Mouse (Mus musculus): Measurements from ENCODE around the gene Asb2.

The Asb2 gene

GRCm38 (mm10) chr12:103314640-103315361, 41.0 kb downstream of the Asb2 start:
- DNase-seq: no peak

DNA sequence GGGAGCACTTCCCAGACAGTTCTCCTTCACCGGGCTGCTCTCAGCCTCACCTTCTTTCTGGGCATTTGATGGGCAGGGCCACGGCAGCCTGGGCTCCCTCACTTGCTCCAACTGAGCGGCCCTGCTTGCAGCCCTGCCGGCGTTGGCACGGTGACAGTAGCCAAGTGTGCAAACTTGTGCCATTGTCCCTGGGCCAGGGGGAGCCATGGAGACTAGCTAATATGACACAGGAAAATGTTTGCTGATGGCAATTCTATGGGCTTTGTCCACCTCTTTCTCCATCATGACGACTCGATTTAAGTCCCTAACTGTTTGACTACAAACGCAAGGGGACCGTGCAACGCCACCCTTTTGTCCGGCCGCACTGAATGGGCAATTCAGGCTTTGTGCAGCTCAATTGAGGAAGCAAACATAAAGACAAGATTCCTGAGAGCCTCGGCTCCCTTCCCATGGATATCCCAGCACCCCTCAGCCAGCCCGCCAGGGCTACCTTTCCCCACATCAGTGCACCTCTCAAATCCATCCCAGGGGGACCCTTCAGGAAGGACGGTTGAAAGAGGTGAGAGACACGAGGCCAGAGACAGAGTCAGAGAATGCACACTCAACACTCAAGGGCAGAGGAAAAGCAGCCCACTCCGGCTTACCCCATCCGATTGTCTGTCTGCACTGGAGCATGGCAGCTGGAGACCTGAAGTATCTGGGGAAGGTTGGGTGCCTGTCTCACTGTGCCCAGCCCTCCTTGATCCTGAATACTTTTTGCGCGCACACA, 41.7 kb downstream of the Asb2 start:
- DNase-seq: no peak

DNA sequence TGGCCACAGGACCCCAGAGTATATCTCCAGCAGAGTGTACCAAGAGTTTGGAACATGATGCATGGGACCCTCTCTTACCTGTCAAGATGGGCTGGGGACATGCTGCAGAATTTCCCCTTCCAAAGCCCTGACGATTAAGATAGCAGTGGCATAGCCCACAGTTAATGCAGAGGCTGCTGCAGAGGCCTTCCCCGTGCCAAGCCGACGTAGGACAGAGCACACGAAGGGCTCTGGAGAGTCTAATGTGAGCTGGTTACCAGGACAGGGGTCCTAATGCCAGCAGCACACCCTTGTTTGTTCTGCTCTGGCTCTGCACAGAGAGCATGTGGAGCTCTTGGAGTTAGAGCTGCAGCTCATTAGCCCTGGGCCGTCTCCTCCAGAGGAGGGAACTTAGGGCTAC, 42.5 kb downstream of the Asb2 start:
- no peak for DNase-seq

DNA sequence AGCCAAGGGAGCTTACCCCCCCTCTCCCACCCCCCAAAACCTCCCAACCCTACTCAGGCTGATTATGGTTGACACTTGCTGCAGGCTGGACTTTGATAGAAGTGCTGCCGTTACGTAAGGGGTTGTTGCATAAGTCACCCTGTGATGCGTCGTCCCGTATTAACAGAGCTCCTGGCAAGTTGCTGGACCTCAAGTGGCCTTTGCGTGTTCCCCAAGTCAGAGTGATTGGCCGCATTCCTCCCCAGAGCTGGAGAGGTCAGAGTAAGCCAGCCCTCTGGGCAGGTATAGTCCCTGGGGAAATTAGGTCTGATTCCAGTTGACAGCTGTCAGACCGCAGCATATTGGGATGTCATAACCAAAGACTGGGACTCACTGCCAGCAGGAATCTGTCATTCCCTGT, 43.9 kb downstream of the Asb2 start:
- no peak for DNase-seq

GRCm38 (mm10) chr12:103310744-103311267, 45.0 kb downstream of the Asb2 start, which contains the start of gene Fam181a:
TSS of gene Fam181a (plus strand) at chr12:103310975.
- no peak for DNase-seq

DNA sequence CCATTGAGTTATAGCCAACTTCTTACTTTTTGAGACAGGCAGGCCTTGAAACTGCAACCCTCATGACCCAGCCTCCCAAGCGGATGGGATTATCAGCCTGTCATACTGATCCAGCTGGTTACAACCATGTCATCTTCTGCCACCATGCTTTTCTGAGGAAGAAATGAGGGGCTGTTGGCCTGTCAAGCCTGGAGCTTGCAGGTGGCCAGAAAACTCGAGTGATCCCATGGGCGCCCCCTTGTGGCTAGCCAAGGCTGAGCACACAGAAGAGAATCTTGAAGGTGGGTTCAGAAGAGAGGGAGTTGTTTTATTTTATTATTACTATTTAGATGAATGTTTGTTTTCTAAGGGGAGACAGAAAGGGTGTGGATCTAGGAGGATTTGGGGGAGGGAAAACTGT, 49.1 kb downstream of the Asb2 start:
- DNase-seq: peak; percentile 34

DNA sequence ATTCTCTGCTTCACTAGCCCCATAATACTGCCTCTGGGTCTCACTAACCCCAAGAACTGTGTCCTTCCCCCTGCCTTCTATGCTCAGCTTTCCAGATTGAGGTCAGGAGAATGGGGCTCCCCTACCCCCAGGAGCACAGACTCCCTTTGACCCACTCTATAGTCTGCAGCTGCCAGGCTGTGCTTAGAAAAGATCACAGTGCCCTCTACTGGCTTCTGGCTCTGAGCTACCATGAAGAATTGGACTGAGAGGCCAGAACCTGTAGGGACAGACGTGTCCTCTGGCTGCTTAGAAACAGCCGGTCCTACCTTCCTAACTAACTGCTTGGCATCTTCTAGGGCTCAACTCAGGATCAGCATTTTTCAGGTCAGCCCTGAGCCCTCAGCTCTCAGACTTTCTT, 49.6 kb downstream of the Asb2 start:
- no peak for DNase-seq

- DNase-seq: no peak
Observed at GRCm38 (mm10) chr12:103302960-103303359, 52.8 kb downstream of the Asb2 start.

DNA sequence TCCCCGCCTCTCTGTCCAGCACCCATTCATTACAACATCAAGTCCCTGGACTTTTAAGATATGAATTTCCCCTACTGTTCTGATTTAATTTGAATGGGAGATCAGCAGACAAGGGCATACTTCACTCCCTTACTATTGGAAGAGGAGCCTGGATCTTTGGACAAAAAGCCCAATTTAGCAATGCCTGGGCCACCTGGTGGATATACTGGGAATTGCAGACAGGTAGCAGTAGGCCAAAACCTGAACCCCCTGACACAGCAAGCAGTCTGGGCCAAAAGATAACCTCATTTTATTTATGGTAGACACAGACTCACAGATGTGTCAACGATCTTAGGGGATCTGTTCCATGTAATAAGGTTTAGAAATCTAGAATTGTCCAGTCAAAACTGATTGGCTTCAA, 54.2 kb downstream of the Asb2 start:
- peak; percentile 44 for DNase-seq

DNA sequence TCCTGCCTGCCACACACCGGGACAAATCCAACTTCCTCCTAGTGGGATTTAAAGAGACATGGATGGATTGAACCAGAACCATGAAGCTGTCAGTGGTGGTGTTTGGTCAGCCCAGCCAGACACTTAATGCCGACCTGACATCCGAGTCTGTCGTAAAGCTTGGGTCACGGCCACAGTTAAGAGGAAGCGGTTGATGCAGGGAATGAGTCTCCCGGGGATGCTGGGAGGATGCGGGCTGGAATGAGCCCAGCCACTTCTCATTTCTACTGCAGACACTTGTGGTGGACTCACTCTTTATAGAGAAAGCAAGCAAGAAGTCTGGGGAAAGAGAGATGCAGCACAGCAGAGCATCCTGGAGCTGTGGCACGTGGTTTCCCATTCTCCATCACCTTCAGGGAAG, 55.3 kb downstream of the Asb2 start:
- DNase-seq: no peak

DNA sequence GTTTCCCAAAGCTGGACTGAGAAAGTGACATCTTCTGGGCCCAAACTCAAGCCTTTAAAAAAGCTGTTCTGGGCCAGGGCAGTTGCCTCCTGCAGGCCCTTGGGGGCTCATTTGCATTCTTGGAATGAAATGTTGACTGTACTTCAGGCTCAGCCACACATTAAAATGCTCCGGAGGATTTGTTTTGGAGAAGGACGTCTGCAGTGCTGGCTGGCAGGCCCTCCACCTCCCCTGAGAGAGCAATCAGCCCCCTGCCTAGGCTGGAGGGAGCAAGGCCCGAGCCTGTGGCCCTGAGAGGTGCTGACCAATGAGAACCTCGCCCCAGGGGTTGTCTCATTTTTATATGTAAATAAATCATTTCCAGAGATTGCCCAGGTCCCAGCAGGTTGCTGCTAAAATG, 59.5 kb downstream of the Asb2 start:
- no peak for DNase-seq

DNA sequence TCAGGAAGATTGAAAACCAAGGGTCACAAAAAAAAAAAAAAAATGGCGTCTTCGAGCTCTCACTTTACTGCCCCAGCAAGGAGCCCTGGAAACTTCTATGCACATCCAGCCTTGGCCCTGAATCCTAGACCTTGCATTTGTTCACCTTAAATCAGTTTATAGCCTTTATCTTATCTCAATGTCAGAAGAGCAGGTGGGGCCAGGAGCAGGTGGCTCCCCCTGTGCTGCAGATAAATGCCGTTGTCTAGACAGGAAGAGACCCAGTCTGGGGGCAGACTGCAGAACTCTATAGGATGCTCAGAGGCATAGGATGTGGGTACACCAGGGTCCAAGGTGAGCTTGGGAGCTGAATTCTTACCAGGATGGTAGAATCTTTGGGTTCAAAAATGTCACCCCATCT, 63.4 kb downstream of the Asb2 start:
- no peak for DNase-seq

DNA sequence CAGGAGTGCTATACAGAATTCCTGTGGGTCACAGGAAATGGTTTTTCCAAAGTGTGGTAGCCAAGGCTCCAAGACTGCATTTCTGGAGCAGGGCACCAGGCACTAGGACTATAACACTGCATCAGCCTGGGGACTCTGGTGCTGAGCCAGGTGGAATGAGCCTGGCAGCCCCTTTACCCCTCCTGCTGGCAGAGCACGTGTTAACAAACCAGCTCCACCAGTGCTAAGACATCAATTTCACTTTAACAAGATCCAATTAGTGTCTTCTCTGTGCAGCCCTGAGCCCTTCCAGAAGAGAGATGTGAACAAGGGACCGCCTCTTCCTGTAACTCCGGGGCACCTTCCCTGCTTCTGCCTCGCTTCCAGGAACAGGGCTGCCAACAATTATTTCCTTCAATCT, 68.5 kb downstream of the Asb2 start:
- no peak for DNase-seq

- no peak for DNase-seq
Observed at GRCm38 (mm10) chr12:103283411-103283810, 72.4 kb downstream of the Asb2 start.

GRCm38 (mm10) chr12:103282936-103283335, 72.9 kb downstream of the Asb2 start:
- no peak for DNase-seq

- DNase-seq: no peak
Observed at GRCm38 (mm10) chr12:103281912-103282311, 73.9 kb downstream of the Asb2 start.

DNA sequence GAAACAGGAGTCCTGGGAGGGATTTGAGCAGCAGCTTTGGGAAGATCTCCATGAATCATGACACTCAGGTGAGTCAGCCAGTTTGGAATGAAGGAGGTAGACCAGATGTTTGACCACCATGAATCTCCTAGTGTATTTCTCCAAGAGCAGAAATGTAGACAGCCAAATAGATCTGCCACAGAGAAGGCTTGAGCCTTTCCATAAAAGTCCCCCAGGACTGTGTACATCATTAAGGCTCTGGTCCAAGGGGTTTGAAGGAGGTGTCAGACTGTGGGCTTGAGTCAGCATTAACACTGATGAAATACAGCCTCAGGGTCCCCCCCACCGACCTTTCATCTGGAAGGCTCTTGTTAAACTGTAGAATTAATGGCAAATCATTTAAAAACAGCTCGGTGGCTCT, 74.3 kb downstream of the Asb2 start:
- DNase-seq: no peak

DNA sequence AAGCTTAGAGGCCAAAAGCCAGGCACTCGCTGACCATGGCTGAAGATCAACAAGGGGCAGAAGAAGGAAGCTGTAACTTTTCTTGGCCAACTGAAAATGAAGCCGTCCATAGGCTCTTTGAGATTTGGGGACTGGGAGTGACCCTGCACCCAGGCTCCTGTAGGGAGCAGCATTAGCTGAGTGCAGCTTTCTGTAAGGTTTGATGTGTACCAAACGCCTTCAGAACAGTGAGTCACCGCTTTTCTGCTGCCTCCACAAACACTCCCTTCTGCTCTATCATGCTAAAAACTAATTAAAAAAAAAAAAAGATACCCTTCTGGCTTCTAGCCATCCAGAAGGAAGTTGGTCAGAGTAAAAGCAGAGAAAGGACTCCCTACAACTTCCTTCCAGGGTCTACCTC, 79.4 kb downstream of the Asb2 start:
- peak; percentile 52 for DNase-seq

DNA sequence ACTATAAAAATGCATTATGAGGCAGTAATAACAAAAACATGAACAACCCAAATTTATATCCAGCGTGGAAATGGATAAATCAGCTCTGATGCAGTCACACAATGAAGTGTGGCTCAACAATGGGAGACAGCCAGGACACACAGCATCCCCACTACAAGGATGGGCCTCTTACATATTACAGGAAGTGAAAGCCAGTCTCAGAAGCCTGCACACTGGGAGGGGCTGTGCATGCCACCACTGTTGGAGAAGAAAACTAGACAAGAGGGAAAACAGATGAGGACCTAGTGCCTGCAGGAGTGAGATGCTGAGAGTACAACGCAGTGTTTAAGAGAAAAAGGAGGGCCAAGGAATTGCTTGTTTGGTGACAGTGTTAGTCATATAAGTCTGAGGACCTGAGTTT, 82.1 kb downstream of the Asb2 start:
- DNase-seq: no peak

- DNase-seq: no peak
Observed at GRCm38 (mm10) chr12:103273051-103273450, 82.8 kb downstream of the Asb2 start.

DNA sequence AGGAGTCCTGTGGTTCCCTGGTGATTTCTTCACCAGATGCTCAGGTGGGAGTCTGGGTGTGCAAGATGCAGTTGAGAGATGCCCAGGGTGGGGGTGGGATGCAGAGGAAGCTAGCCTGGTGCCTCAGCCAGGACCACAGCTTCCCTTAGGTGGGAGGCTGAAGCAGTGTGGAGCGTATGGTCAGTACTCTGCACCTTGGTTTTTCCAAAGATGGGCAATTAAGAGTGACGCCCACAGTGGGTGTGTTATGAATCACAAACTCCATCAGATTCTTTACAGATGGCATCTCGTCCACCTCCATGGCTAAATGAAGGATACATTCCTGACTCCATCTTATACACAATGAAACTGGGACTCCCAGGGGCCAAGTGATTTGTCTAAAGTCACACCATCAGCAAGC, 83.6 kb downstream of the Asb2 start:
- DNase-seq: no peak

Measured in right cerebral cortex, postnatal 25 days (tissue).